Mouse (Mus musculus) kidney, adult 18-20 months (tissue): Measurements from ENCODE around the gene Nup93.
A peak's percentile ranks its signal among the peaks of the same experiment; 100 is the strongest.

ENCODE experiments used
- DNase-seq: peaks from one replicate; pipeline ENCODE4 v3.0.0; 2021

The Nup93 gene

GRCm38 (mm10) chr8:94187290-94188002 is 26.9 kb upstream of the Nup93 start:
- no peak for DNase-seq

GRCm38 (mm10) chr8:94189275-94190031 is 24.9 kb upstream of the Nup93 start:
- no peak for DNase-seq

- DNase-seq, result peak; percentile 77
Measured at GRCm38 (mm10) chr8:94191101-94191691, 23.2 kb upstream of the Nup93 start.

GRCm38 (mm10) chr8:94192926-94193325 is 21.4 kb upstream of the Nup93 start:
- no peak for DNase-seq

GRCm38 (mm10) chr8:94194591-94195223 is 19.7 kb upstream of the Nup93 start:
- no peak for DNase-seq

GRCm38 (mm10) chr8:94199202-94199869 is 15.0 kb upstream of the Nup93 start:
- peak; percentile 62 for DNase-seq

GRCm38 (mm10) chr8:94204043-94204442 is 10.3 kb upstream of the Nup93 start:
- DNase-seq, result no peak

- DNase-seq, result peak; percentile 74
Measured at GRCm38 (mm10) chr8:94205736-94206135, 8.6 kb upstream of the Nup93 start.

- no peak for DNase-seq
Measured at GRCm38 (mm10) chr8:94206256-94206655, 8.1 kb upstream of the Nup93 start.

GRCm38 (mm10) chr8:94207491-94207890 is 6.9 kb upstream of the Nup93 start:
- no peak for DNase-seq

GRCm38 (mm10) chr8:94209639-94210038 is 4.7 kb upstream of the Nup93 start:
- no peak for DNase-seq

- no peak for DNase-seq
Measured at GRCm38 (mm10) chr8:94210225-94210624, 4.1 kb upstream of the Nup93 start.

GRCm38 (mm10) chr8:94213819-94214218 is 545 bp upstream of the Nup93 start:
- no peak for DNase-seq

GRCm38 (mm10) chr8:94227381-94227939 is 13.1 kb downstream of the Nup93 start:
- DNase-seq, result no peak

- DNase-seq, result no peak
Measured at GRCm38 (mm10) chr8:94240240-94240751, 25.9 kb downstream of the Nup93 start.

- no peak for DNase-seq
Measured at GRCm38 (mm10) chr8:94249836-94250435, 35.6 kb downstream of the Nup93 start.

- no peak for DNase-seq
Measured at GRCm38 (mm10) chr8:94258881-94259280, 44.5 kb downstream of the Nup93 start.

- no peak for DNase-seq
Measured at GRCm38 (mm10) chr8:94262626-94263297, 48.4 kb downstream of the Nup93 start.

- DNase-seq, result no peak
Measured at GRCm38 (mm10) chr8:94266344-94267191, 52.2 kb downstream of the Nup93 start.

GRCm38 (mm10) chr8:94268359-94268890 is 54.1 kb downstream of the Nup93 start:
- no peak for DNase-seq
